Mouse (Mus musculus) liver, postnatal 0 days (tissue): ENCODE measurements around the gene Abcc1.

ENCODE experiments used
- CTCF ChIP-seq: sonication (generic); IDR thresholded peaks from 2 replicates; pipeline ENCODE4 v1.5.1; 2016; ENCODE audit warnings: antibody characterized with exemption, low read depth
- EP300 ChIP-seq: IDR thresholded peaks from 2 replicates; pipeline ENCODE4 v1.6.1; 2016; ENCODE audit warnings: antibody characterized with exemption, low read depth, mild to moderate bottlenecking

GRCm38 (mm10) chr16:14476056-14476455, 114.7 kb downstream of the Abcc1 start:
- no peak for TF ChIP-seq CTCF
- TF ChIP-seq EP300 = no peak
